Mouse (Mus musculus) subcutaneous adipose tissue, adult 2 months (tissue): ENCODE results near the gene Prdm13. TPM values are rescaled to one million over a fixed set of nuclear protein-coding genes. Genes with fewer than 3 reads are reported as not detected.

Source experiments
- polyA plus RNA-seq: library from polyadenylated mRNA; depleted of rRNA; stranded (reverse); fragments of >200 nt; gene quantifications from 2 replicates; pipeline ENCODE4 v1.2.3, GENCODE M21; 2012; ENCODE audit warnings: low replicate concordance; rRNA removed

Prdm13 gene
- polyA plus RNA-seq, result not detected in 2 replicates

DNA sequence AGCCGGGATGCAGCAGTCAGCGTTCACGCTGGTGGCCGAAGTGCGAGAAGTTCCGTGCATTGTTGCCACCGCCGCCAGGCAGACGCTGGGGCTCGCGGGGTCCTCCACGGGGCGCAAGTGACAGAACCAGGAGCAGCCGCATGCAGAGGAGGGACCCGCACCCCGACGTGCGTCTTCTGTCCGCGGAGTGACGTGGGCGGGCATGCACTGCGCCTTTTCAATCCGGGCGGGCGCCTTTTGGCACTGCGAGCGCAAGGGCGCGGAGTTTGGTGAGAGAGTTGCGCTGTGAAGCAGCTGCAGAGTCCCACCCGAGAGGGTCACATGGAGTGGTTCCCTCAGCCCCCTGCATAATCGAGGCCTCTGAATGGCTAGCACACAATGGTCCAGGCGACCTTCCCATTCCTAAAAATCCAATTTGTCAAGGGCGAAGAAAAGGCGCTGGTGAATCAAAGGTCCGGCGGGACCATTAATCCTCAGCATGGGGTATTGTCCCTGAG is at the start of gene Prdm13:
TSS of gene Prdm13 (minus strand) at position 369 of the 497 bp plus-strand sequence.

DNA sequence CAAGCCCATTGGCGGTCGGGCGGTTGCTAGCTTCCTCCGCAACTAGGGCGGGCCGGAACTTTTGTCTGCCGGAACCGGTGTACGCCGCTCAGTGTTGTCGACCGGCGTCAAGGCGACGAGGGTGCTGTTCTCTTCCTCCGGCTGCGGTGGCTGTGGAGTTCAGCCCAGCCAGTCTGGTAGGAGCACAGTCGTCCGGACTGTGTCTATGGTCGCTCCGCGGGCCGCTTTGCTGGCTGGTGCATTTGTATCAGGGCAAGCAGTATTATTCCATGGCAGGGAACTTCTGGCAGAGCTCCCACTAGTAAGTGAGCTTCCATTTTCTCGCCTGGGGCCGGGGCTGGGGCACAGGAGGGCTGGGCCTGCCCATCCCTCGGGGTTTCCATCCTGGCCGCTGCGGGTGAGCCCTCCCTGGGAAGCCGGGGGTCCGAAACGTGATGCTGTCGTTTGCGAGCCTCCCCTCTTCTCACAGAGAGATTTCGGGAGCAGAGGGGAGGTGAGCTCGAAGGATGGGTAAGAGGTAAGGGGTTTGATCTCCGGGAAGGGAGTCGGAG is 41.9 kb upstream of the Prdm13 start, which contains the start of gene Ccnc:
TSS of gene Ccnc (plus strand) at position 87 of the 551 bp plus-strand sequence.

Other genes with a start within 250 kb of the Prdm13 start
- gene Ccnc, start 41.7 kb upstream of the Prdm13 start, polyA plus RNA-seq, result 6.5 and 7.4 TPM in 2 replicates
- gene Usp45, start 81.2 kb upstream of the Prdm13 start, polyA plus RNA-seq, result 3.3 and 4.7 TPM in 2 replicates
- 3.9 and 5.8 TPM in 2 replicates for gene Tstd3, start 81.2 kb upstream of the Prdm13 start, polyA plus RNA-seq
- gene Pnisr, start 161.6 kb upstream of the Prdm13 start, polyA plus RNA-seq, result 60.5 and 91.8 TPM in 2 replicates
- gene Coq3, start 193.7 kb upstream of the Prdm13 start, polyA plus RNA-seq, result 5.3 and 7.5 TPM in 2 replicates
- 0.32 and 7.5 TPM in 2 replicates for gene Faxc, start 245.4 kb upstream of the Prdm13 start, polyA plus RNA-seq